Mouse (Mus musculus) brown adipose tissue, adult 24 weeks (tissue): Measurements from ENCODE around the gene Map1b. TPM values are rescaled to one million over a fixed set of nuclear protein-coding genes. Genes with fewer than 3 reads are reported as not detected.

Experiments used
- H3K27ac ChIP-seq: fragments of 200-500 bp; replicated peaks from 2 replicates; pipeline ENCODE4 v1.5.1; 2012; ENCODE audit warnings: low read depth, mild to moderate bottlenecking, low read length
- H3K4me1 ChIP-seq: fragments of 200-500 bp; 2 replicates; pipeline ENCODE4 v1.6.1; 2012; ENCODE audit warnings: low read length, mixed read lengths; ENCODE audit not compliant: control insufficient read depth, insufficient read depth, insufficient read length
- H3K4me3 ChIP-seq: fragments of 200-500 bp; 2 replicates; pipeline ENCODE4 v1.5.1; 2012; ENCODE audit warnings: low read depth, mild to moderate bottlenecking, low read length, moderate library complexity; ENCODE audit not compliant: insufficient read depth
- polyA plus RNA-seq: library from polyadenylated mRNA; stranded (reverse); fragments of >200 nt; gene quantifications from 2 replicates; pipeline ENCODE4 v1.2.4, GENCODE M21; 2012; ENCODE audit not compliant: missing spikeins, insufficient read depth, insufficient read length

Map1b gene
- polyA plus RNA-seq, 1 experiment: 2.7 TPM

DNA sequence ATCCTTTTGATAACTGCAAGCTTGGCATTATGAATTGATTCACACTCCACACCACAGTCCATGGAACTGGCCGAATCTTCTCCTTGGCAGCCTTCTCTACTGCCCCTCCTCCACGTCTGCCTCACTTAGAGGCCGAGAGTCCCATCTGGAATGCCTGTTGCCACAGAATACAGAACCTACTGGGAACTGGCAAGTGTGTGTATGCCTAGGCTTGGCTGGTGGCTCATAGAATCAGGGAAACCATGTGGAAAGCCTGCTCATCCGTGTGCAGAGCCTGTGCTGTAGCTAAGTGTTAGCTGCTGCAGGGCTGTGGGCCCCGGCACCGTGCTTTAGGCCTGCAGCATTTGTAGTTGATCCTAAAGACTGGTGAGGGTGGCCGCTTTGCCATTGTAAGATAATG lies 119.1 kb downstream of the Map1b start:
- Histone ChIP-seq H3K27ac (no peak overlapping the region), H3K4me1 (peaks cover 14% of the 10 kb centered on the region), H3K4me3 (no peak overlapping the region)

DNA sequence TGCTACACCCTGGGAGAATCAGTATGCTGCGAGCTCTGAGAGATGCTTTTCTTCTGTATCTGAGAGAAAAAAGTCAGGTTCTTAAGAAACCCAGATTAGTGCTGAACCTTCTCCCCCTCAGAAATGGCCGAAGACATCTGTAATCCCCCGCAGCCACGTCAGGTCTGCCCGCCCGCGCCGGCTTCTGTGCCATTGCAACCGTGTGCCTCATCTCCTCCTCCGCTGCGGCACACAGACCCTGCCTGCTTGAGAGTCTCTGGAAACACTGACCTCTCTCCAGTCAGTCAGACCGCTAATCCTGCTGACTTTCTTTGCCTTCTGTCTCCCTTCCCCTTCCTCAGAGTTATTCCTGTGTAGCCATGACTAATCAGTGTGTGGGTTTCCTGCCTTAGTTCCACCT lies 120.8 kb downstream of the Map1b start:
- H3K4me1 ChIP-seq: peaks cover 14% of the 10 kb centered on the region
- H3K4me3 ChIP-seq: no peak overlapping the region
- peak overlapping the region; percentile 41 for H3K27ac ChIP-seq

DNA sequence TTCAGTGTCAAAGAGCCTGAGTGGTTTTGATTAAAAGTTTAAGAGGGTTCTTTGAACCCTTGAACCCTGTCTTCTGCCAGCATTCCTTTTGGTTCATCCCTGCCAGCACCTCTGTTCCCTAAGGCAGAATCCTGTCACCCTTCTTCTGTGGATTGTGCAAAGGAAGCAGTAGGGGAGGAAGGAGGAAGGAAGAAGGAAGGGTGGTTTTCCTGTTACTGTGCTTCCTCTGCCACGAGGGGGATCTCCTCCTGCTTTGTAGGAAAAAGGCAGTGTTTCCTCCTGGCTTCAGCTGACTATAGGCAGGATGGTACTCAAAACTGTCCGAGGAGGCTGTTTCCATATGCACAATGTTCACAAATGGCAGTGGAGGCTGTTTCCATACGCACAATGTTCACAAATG lies 121.6 kb downstream of the Map1b start:
- peaks cover 14% of the 10 kb centered on the region for H3K4me1 ChIP-seq
- H3K27ac ChIP-seq: peak overlapping the region; percentile 59
- no peak overlapping the region for H3K4me3 ChIP-seq

GRCm38 (mm10) chr13:99393128-99393527 lies 123.2 kb downstream of the Map1b start:
- H3K4me3 ChIP-seq: no peak overlapping the region
- peaks cover 10% of the 10 kb centered on the region for H3K4me1 ChIP-seq
- H3K27ac ChIP-seq: no peak overlapping the region

DNA sequence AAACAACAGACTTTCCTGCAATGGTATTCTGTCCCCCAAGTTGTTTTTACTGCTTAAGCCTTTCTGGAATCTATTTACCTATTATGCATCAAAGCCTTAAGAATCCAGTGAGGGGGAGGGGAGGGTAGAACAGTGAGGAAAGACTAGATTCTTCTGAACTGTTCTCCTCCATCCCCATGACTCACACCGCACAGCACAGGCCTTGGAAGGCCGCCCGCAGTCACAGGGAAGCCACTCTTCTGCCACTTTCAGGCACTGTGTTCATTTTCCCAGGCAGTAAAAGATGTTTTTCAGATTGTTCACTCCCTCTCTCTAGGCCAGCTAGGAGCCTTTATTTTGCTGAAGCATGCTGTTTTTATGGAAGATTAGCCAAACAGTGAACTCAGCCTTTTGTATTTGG lies 124.9 kb downstream of the Map1b start:
- Histone ChIP-seq H3K4me1 (peaks cover 9% of the 10 kb centered on the region; the same call in 1 of the 2 replicates), H3K27ac (no peak overlapping the region), H3K4me3 (no peak overlapping the region)

- Histone ChIP-seq H3K4me3 (no peak overlapping the region), H3K4me1 (peaks cover 14% of the 10 kb centered on the region), H3K27ac (0 out of 2 replicates have a peak overlapping the region, but pooled peaks have one; percentile 30)
Measured at GRCm38 (mm10) chr13:99387901-99388811, 128.2 kb downstream of the Map1b start.

GRCm38 (mm10) chr13:99386341-99386740 lies 130.0 kb downstream of the Map1b start:
- Histone ChIP-seq H3K4me3 (no peak overlapping the region), H3K4me1 (peaks cover 14% of the 10 kb centered on the region), H3K27ac (peak overlapping the region; percentile 4; the same call in 1 of the 2 replicates)

DNA sequence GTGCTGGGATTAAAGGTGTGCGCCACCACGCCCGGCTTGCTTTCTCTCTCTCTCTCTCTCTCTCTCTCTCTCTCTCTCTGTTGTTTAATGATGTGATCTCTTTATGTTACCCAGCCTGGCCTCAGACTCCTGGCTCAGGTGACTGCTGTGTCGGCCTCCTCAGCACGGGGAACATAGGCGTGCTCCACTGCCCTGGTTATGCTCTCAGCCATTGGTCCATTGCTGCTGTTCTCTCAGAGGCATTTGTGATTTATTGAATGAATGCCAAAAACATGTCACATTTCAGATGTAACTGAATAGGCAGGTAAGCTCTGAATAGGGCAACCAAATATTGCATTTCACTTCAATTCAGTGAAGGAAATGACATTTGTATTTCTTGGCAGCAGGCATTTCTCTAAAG lies 130.4 kb downstream of the Map1b start:
- peaks cover 14% of the 10 kb centered on the region for H3K4me1 ChIP-seq
- H3K27ac ChIP-seq: peak overlapping the region; percentile 4; the same call in 1 of the 2 replicates
- no peak overlapping the region for H3K4me3 ChIP-seq

- Histone ChIP-seq H3K4me3 (no peak overlapping the region), H3K27ac (0 out of 2 replicates have a peak overlapping the region, but pooled peaks have one; percentile 11)
Measured at GRCm38 (mm10) chr13:99384555-99385203, 131.7 kb downstream of the Map1b start.

DNA sequence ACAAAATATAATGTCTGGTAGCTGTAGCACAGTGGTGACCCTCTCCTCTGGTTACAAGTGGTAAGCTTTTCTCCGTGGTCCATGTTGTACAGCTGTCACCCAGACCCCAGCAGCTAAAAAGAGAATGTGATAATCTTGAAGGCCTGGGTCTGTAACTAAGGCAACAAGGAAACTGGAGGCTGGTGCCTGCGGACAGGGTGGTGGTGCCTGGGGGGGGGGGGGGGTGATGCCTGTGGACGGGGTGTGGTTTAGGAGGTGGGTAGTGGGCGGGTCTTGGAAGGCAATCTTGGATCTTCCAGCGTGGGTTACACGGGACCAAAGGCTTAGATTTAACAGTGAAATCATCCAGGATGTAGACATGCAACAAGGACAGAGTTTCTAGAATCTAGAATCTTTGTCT lies 134.0 kb downstream of the Map1b start:
- Histone ChIP-seq H3K4me3 (no peak overlapping the region), H3K4me1 (peaks cover 14% of the 10 kb centered on the region), H3K27ac (no peak overlapping the region)

More at GRCm38 (mm10) chr13:99384555-99385203, 131.7 kb downstream of the Map1b start:
- peaks cover 14% of the 10 kb centered on the region for H3K4me1 ChIP-seq

GRCm38 (mm10) chr13:99378223-99378622 lies 138.1 kb downstream of the Map1b start:
- H3K27ac ChIP-seq: 0 out of 2 replicates have a peak overlapping the region, but pooled peaks have one; percentile 8

DNA sequence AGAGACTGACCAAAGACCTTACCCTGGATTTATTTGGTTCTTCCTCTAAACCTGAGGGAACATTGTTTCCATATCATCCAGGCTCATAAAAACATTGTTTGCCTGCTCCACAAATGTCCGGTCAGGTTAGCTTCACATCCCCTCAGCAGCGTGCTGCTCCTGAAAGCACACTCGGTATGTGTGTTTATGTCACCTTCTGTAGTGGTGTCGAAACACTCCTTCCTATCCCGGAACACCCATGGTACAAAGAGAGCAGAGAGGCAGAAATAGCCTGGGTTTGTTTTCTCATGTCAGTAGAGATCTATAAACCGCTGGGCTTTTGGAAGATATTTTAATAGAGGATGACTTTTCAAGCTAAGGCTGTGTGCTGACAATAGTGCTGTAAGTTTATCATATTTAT lies 139.3 kb downstream of the Map1b start:
- Histone ChIP-seq H3K4me1 (no peaks in the 10 kb centered on the region), H3K27ac (no peak overlapping the region), H3K4me3 (no peak overlapping the region)

More at GRCm38 (mm10) chr13:99378223-99378622, 138.1 kb downstream of the Map1b start:
- no peak overlapping the region for H3K4me3 ChIP-seq
- no peaks in the 10 kb centered on the region for H3K4me1 ChIP-seq

- Histone ChIP-seq H3K27ac (no peak overlapping the region), H3K4me3 (no peak overlapping the region), H3K4me1 (no peaks in the 10 kb centered on the region)
Measured at GRCm38 (mm10) chr13:99375550-99375949, 140.8 kb downstream of the Map1b start.

DNA sequence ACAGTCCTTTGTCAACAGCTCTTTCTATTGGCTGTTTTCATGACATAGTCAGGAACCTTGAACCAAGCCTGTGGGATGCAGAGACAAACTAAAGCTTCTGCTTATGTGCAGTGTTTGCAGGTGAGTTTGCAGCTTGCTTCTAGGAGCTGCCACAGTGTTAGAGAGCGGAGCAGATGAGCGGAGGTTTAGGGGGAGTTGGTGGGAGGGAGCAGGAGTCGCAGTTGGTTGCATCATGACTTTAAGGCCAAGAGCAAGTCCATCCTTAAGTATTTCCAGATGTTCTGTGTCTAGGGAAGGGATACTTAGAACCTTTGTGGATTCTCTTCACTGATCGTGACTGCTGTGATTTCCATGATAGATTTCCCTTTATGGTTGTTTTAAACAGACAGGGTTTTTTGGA lies 142.1 kb downstream of the Map1b start:
- no peak overlapping the region for H3K27ac ChIP-seq
- H3K4me1 ChIP-seq: no peaks in the 10 kb centered on the region
- no peak overlapping the region for H3K4me3 ChIP-seq

DNA sequence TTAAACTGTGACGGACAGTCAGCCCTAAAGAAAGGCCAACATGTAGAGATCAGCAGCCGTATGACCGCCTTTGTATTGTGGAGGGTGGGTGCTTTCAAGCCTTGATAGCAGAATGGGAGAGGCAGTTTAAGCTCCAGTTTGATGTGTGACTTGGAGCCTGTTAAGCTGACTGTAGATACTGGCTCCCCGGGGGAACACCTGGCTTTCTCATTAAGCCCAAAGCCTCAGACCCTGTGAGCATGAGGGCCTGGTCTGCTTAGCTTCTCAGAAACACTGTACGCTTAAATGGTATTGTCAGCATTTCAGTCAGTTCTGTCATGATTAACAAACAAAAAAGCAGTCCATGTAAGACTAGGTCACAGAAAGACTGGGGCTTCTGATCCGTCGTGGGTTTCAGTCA lies 142.7 kb downstream of the Map1b start:
- H3K27ac ChIP-seq: no peak overlapping the region
- no peaks in the 10 kb centered on the region for H3K4me1 ChIP-seq
- H3K4me3 ChIP-seq: no peak overlapping the region
